12 mouse cellular contexts compared by ENCODE assay signal in the genomic region with DNA sequence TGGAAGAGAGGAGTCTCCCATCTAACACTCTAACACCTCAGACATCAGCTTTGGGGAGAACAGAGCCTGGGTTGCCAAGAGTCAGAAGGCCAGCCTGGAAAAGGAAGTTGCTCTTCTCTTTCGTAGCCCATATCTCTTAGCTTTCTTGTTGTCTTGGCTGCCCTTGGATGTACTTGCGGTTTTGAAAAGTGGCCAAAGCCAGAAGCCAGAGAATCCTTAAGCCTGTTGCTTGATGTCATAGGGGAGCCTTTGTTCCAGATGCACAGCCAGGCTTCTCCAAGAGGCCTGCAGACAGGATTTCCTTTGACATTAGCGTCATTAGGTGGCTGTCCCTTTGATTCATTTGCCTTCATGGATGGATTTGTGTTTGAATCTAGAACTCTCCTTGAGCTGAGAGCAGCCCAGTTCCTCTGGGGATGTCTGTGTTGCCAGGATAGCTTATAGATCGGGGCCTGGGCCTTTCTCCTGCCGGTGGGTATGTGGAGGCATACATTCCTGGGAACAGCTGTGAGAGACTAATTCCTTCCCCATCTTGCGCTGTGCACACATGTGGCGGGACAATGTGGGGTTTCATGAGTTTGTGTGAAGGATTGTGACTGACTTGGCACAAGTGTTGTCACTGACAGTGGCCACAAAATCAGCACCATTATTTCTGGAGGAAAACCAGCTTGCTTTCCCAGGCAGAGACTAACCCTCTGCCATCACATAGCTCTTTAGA.
DNase-seq lines count a peak whose midpoint lies in the region; ATAC-seq lines count a peak whose summit lies in the region.
"Had no signal": no experiment of that assay in that cellular context is flagged by ENCODE, and none has a peak within 500 bp of the region (broad histone marks: within the 10 kb centered on the region; RNA-seq: fewer than 3 reads in every experiment).

No protein-coding gene starts in this region.

- peaks cover 5% of the 10 kb centered on the region for H3K36me3 ChIP-seq in kidney, embryonic 15.5 days
- H3K36me3 ChIP-seq: forebrain, embryonic 12.5 days; hindbrain, embryonic 15.5 days; midbrain, embryonic 15.5 days had no signal

- no peaks in the 10 kb centered on the region for H3K27me3 ChIP-seq in kidney, embryonic 15.5 days
- H3K27me3 ChIP-seq: forebrain, embryonic 12.5 days; hindbrain, embryonic 15.5 days; midbrain, embryonic 15.5 days had no signal

- no peak overlapping the region for H3K4me2 ChIP-seq in kidney, embryonic 15.5 days
- H3K4me2 ChIP-seq: forebrain, embryonic 12.5 days; hindbrain, embryonic 15.5 days; midbrain, embryonic 15.5 days had no signal

- peak; percentile 84 for DNase-seq in ovary, adult 18-20 months (ENCODE audit: low spot score)
- DNase-seq in ovary, postnatal 10 days (ENCODE audit: low spot score) = no peak
- DNase-seq in ovary, postnatal 36 days (ENCODE audit: low spot score) = peak; percentile 46
- no peak for DNase-seq in thymus, postnatal 36 days
- DNase-seq: cerebellum, adult 18-20 months; right cerebral cortex, postnatal 25 days had no signal

- H3K4me1 ChIP-seq in kidney, embryonic 15.5 days = peaks cover 30% of the 10 kb centered on the region
- H3K4me1 ChIP-seq: hindbrain, embryonic 15.5 days had no signal

- 0 out of 2 replicates have a peak, but pooled peaks have one; percentile 29 for ATAC-seq in common myeloid progenitor, adult 5-6 weeks (replicated peaks; ENCODE audit: low read depth, poor library complexity, severe bottlenecking)
- no peak for ATAC-seq in kidney, embryonic 15.5 days (replicated peaks; ENCODE audit: low FRiP score)
- no peak for ATAC-seq in frontal cortex, adult (ENCODE audit: low TSS enrichment)
- ATAC-seq: midbrain, embryonic 15.5 days had no signal

- H3K9ac ChIP-seq in kidney, embryonic 15.5 days = no peak overlapping the region
- H3K9ac ChIP-seq: forebrain, embryonic 12.5 days; hindbrain, embryonic 15.5 days; midbrain, embryonic 15.5 days had no signal

- H3K27ac ChIP-seq in kidney, embryonic 15.5 days = 0 out of 2 replicates have a peak overlapping the region, but pooled peaks have one; percentile 9
- H3K27ac ChIP-seq: forebrain, embryonic 12.5 days; hindbrain, embryonic 15.5 days; midbrain, embryonic 15.5 days had no signal

- no peak overlapping the region for H3K4me3 ChIP-seq in kidney, embryonic 15.5 days (replicated peaks)
- H3K4me3 ChIP-seq: forebrain, embryonic 12.5 days; hindbrain, embryonic 15.5 days; midbrain, embryonic 15.5 days had no signal

- no peaks in the 10 kb centered on the region for H3K9me3 ChIP-seq in kidney, embryonic 15.5 days (replicated peaks)
- H3K9me3 ChIP-seq: forebrain, embryonic 12.5 days; hindbrain, embryonic 15.5 days; midbrain, embryonic 15.5 days had no signal

- WGBS in kidney, embryonic 15.5 days = 69% methylated on average over 7 of the region's 7 CpGs

Comparison
In these comparisons a context has a peak if more than half of its experiments do, and no peak if none do; other contexts are left out.
1. DNase-seq: peak in ovary, adult 18-20 months (single experiment) and ovary, postnatal 36 days (single experiment); none in ovary, postnatal 10 days (single experiment) and thymus, postnatal 36 days (0 of 2).